Mouse (Mus musculus) brain, embryonic 14.5 days (tissue): Measurements from ENCODE around the gene Trim50. TPM values are rescaled to one million over a fixed set of nuclear protein-coding genes. Genes with fewer than 3 reads are reported as not detected.

ENCODE experiments used
- DNase-seq: peaks from one replicate; pipeline ENCODE4 v3.0.0-alpha.2; 2011; ENCODE audit warnings: low read depth
- CTCF ChIP-seq: fragments of 200-500 bp; IDR thresholded peaks from 2 replicates; pipeline ENCODE4 v1.5.1; 2012; ENCODE audit warnings: inconsistent platforms, mild to moderate bottlenecking, moderate library complexity, borderline replicate concordance; ENCODE audit not compliant: insufficient read depth, insufficient read length; ENCODE audit errors: extremely low read depth
- POLR2A ChIP-seq: fragments of 200-500 bp; IDR thresholded peaks from 2 replicates; pipeline ENCODE4 v1.6.1; 2012; ENCODE audit warnings: mild to moderate bottlenecking, inconsistent platforms, borderline replicate concordance; ENCODE audit not compliant: poor library complexity, insufficient read depth, insufficient read length, severe bottlenecking; ENCODE audit errors: extremely low read depth
- polyA plus RNA-seq: library from polyadenylated mRNA; depleted of rRNA; stranded (reverse); fragments of >200 nt; gene quantifications from 2 replicates; pipeline ENCODE4 v1.2.3, GENCODE M21; 2012

Gene Trim50
- polyA plus RNA-seq, 1 experiment, result not detected

GRCm38 (mm10) chr5:135373601-135374000 lies 20.5 kb downstream of the Trim50 start:
- no peak for DNase-seq
- no peak for TF ChIP-seq CTCF
- no peak for TF ChIP-seq POLR2A

GRCm38 (mm10) chr5:135375167-135375566 lies 22.1 kb downstream of the Trim50 start:
- DNase-seq, result peak; percentile 41
- TF ChIP-seq CTCF (no peak), POLR2A (no peak)

GRCm38 (mm10) chr5:135376341-135376740 lies 23.2 kb downstream of the Trim50 start:
- TF ChIP-seq POLR2A, result no peak
- TF ChIP-seq CTCF, result no peak
- DNase-seq, result no peak

GRCm38 (mm10) chr5:135380681-135381080 lies 27.6 kb downstream of the Trim50 start:
- TF ChIP-seq POLR2A (no peak), CTCF (no peak)
- no peak for DNase-seq

- TF ChIP-seq CTCF, result no peak
- TF ChIP-seq POLR2A, result no peak
- DNase-seq, result no peak
Observed at GRCm38 (mm10) chr5:135381356-135381925, 28.3 kb downstream of the Trim50 start.

- no peak for TF ChIP-seq POLR2A
- no peak for TF ChIP-seq CTCF
- no peak for DNase-seq
Observed at GRCm38 (mm10) chr5:135382746-135383145, 29.7 kb downstream of the Trim50 start.

- no peak for DNase-seq
- TF ChIP-seq CTCF (no peak), POLR2A (no peak)
Observed at GRCm38 (mm10) chr5:135383771-135384170, 30.7 kb downstream of the Trim50 start.

GRCm38 (mm10) chr5:135394004-135394823 lies 41.1 kb downstream of the Trim50 start, which contains the start of gene Pom121:
TSS of gene Pom121 (minus strand) at chr5:135394546.
- peak; percentile 95 for DNase-seq
- TF ChIP-seq POLR2A (peak; percentile 96), CTCF (no peak)

- DNase-seq, result peak; percentile 75
- no peak for TF ChIP-seq POLR2A
- peak; percentile 64; the same call in 1 of the 2 replicates for TF ChIP-seq CTCF
Observed at GRCm38 (mm10) chr5:135395826-135396225, 42.7 kb downstream of the Trim50 start.

- TF ChIP-seq POLR2A (no peak), CTCF (no peak)
- no peak for DNase-seq
Observed at GRCm38 (mm10) chr5:135399382-135399781, 46.3 kb downstream of the Trim50 start.

- DNase-seq, result peak; percentile 84
- no peak for TF ChIP-seq POLR2A
- peak; percentile 92 for TF ChIP-seq CTCF
Observed at GRCm38 (mm10) chr5:135400244-135400643, 47.1 kb downstream of the Trim50 start.

- peak; percentile 86 for DNase-seq
- TF ChIP-seq CTCF, result no peak
- TF ChIP-seq POLR2A, result no peak
Observed at GRCm38 (mm10) chr5:135404623-135405022, 51.5 kb downstream of the Trim50 start.

- DNase-seq, result no peak
- TF ChIP-seq POLR2A, result no peak
Observed at GRCm38 (mm10) chr5:135405437-135405836, 52.3 kb downstream of the Trim50 start.

- TF ChIP-seq POLR2A (no peak), CTCF (no peak)
- no peak for DNase-seq
Observed at GRCm38 (mm10) chr5:135408114-135408513, 55.0 kb downstream of the Trim50 start.
